Mouse (Mus musculus) MEL (cell line): Measurements from ENCODE around the gene Sin3b. TPM values are rescaled to one million over a fixed set of nuclear protein-coding genes. Genes with fewer than 3 reads are reported as not detected.

Source experiments
- DNase-seq: peaks from one replicate; pipeline ENCODE4 v3.0.0; 2011; ENCODE audit warnings: low read depth, low spot score
- H3K27ac ChIP-seq: 2 replicates; pipeline ENCODE4 v1.5.1; 2012; ENCODE audit warnings: low read depth, mild to moderate bottlenecking, control low read depth, low read length, moderate library complexity; ENCODE audit not compliant: control insufficient read depth
- H3K27me3 ChIP-seq, 2 experiments: fragments of 150-350 bp in 1 of 2; sonication (generic) in 1 of 2; 2 replicates each; pipeline ENCODE4 v1.6.1; 2012; ENCODE audit warnings: low read length in 2 of 2, mild to moderate bottlenecking in 2 of 2, improper control_type of control experiment in 1 of 2, moderate library complexity in 1 of 2; ENCODE audit not compliant: insufficient read depth in 2 of 2, control insufficient read depth in 1 of 2
- H3K36me3 ChIP-seq, 2 experiments: 2 replicates each; pipeline ENCODE4 v1.6.1; 2012 to 2014; ENCODE audit warnings: low read length in 2 of 2, improper control_type of control experiment in 1 of 2, inconsistent platforms in 1 of 2, mild to moderate bottlenecking in 1 of 2; ENCODE audit not compliant: insufficient read depth in 2 of 2, control insufficient read depth in 1 of 2
- H3K4me1 ChIP-seq, 2 experiments: fragments of 150-350 bp in 1 of 2; sonication (generic) in 1 of 2; 2 replicates each; pipeline ENCODE4 v1.6.1; 2012; ENCODE audit warnings: low read length in 2 of 2, improper control_type of control experiment in 1 of 2, mild to moderate bottlenecking in 1 of 2; ENCODE audit not compliant: insufficient read depth in 2 of 2, control insufficient read depth in 1 of 2
- H3K4me3 ChIP-seq, 2 experiments: fragments of 150-350 bp in 1 of 2; sonication (generic) in 1 of 2; 2 replicates each; pipeline ENCODE4 v1.5.1; 2012; ENCODE audit warnings: low read depth in 2 of 2, low read length in 2 of 2, mild to moderate bottlenecking in 2 of 2, moderate library complexity in 2 of 2, control low read depth in 1 of 2, improper control_type of control experiment in 1 of 2; ENCODE audit not compliant: control insufficient read depth in 1 of 2, insufficient read depth in 1 of 2
- H3K79me2 ChIP-seq: 2 replicates; pipeline ENCODE4 v1.6.1; 2012; ENCODE audit warnings: mild to moderate bottlenecking, low read length, moderate library complexity; ENCODE audit not compliant: control insufficient read depth, poor library complexity, insufficient read depth
- H3K9ac ChIP-seq: 2 replicates; pipeline ENCODE4 v1.6.1; 2012; ENCODE audit warnings: low read depth, mild to moderate bottlenecking, control low read depth, low read length, moderate library complexity; ENCODE audit not compliant: control insufficient read depth, poor library complexity, severe bottlenecking
- H3K9me3 ChIP-seq: fragments of 150-350 bp; sonication (generic); replicated peaks from 2 replicates; pipeline ENCODE4 v1.6.1; 2012; ENCODE audit warnings: mild to moderate bottlenecking, low read length, improper control_type of control experiment, moderate library complexity; ENCODE audit not compliant: insufficient read depth
- BHLHE40 ChIP-seq: IDR thresholded peaks from 2 replicates; pipeline ENCODE4 v1.6.1; 2012; ENCODE audit warnings: low read depth, mild to moderate bottlenecking, inconsistent platforms, low read length, improper control_type of control experiment, borderline replicate concordance
- CHD1 ChIP-seq: IDR thresholded peaks from 2 replicates; pipeline ENCODE4 v1.6.1; 2012; ENCODE audit warnings: low read depth, mild to moderate bottlenecking, inconsistent platforms, low read length, improper control_type of control experiment
- CHD2 ChIP-seq: IDR thresholded peaks from 2 replicates; pipeline ENCODE4 v1.6.1; 2011; ENCODE audit warnings: low read length, improper control_type of control experiment
- CTCF ChIP-seq, 3 experiments: IDR thresholded peaks in 2 of 3; conservative IDR thresholded peaks in 1 of 3; 2 replicates each; pipeline ENCODE4 v1.5.1; 2011 to 2012; ENCODE audit warnings: low read length in 3 of 3, low read depth in 2 of 3, mild to moderate bottlenecking in 2 of 3, improper control_type of control experiment in 1 of 3, inconsistent platforms in 1 of 3, mixed read lengths in 1 of 3, moderate library complexity in 1 of 3; ENCODE audit not compliant: control insufficient read depth in 1 of 3, insufficient read depth in 1 of 3, poor library complexity in 1 of 3, severe bottlenecking in 1 of 3
- GATA1 ChIP-seq: IDR thresholded peaks from 2 replicates; pipeline ENCODE4 v1.6.1; 2011; ENCODE audit warnings: low read depth, low read length, improper control_type of control experiment
- HCFC1 ChIP-seq: IDR thresholded peaks from 2 replicates; pipeline ENCODE4 v1.6.1; 2012; ENCODE audit warnings: low read depth, mild to moderate bottlenecking, inconsistent platforms, low read length, improper control_type of control experiment, moderate library complexity
- MAX ChIP-seq: IDR thresholded peaks from 2 replicates; pipeline ENCODE4 v1.6.1; 2011; ENCODE audit warnings: low read length, improper control_type of control experiment
- MAZ ChIP-seq: IDR thresholded peaks from 2 replicates; pipeline ENCODE4 v1.6.1; 2012; ENCODE audit warnings: low read depth, mild to moderate bottlenecking, inconsistent platforms, low read length, improper control_type of control experiment
- MYB ChIP-seq: IDR thresholded peaks from 2 replicates; pipeline ENCODE4 v1.6.1; 2011; ENCODE audit warnings: mild to moderate bottlenecking, low read depth, low read length, improper control_type of control experiment
- NELFE ChIP-seq: IDR thresholded peaks from 2 replicates; pipeline ENCODE4 v1.6.1; 2011; ENCODE audit warnings: low read depth, low read length, improper control_type of control experiment
- POLR2A ChIP-seq, 2 experiments: IDR thresholded peaks; 2 replicates each; pipeline ENCODE4 v1.6.1; 2011 to 2012; ENCODE audit warnings: low read length in 2 of 2, mild to moderate bottlenecking in 2 of 2, control low read depth in 1 of 2, improper control_type of control experiment in 1 of 2, low read depth in 1 of 2, moderate library complexity in 1 of 2; ENCODE audit not compliant: control insufficient read depth in 1 of 2, insufficient read depth in 1 of 2, poor library complexity in 1 of 2
- POLR2AphosphoS2 ChIP-seq: IDR thresholded peaks from 2 replicates; pipeline ENCODE4 v1.6.1; 2011; ENCODE audit warnings: low read length, improper control_type of control experiment
- POLR2AphosphoS5 ChIP-seq: IDR thresholded peaks from 2 replicates; pipeline ENCODE4 v1.6.1; 2012; ENCODE audit warnings: low read depth, borderline replicate concordance, mild to moderate bottlenecking, inconsistent platforms, low read length, moderate library complexity, mixed read lengths
- RAD21 ChIP-seq: IDR thresholded peaks from 2 replicates; pipeline ENCODE4 v1.6.1; 2011; ENCODE audit warnings: mild to moderate bottlenecking, low read depth, low read length, improper control_type of control experiment
- RCOR1 ChIP-seq: IDR thresholded peaks from 2 replicates; pipeline ENCODE4 v1.6.1; 2012; ENCODE audit warnings: low read depth, mild to moderate bottlenecking, inconsistent platforms, low read length, improper control_type of control experiment
- TCF12 ChIP-seq: IDR thresholded peaks from 2 replicates; pipeline ENCODE4 v1.6.1; 2014; ENCODE audit warnings: low read depth, mild to moderate bottlenecking, inconsistent platforms, low read length, improper control_type of control experiment, moderate library complexity
- ZMIZ1 ChIP-seq: IDR thresholded peaks from 2 replicates; pipeline ENCODE4 v1.6.1; 2012; ENCODE audit warnings: low read depth, mild to moderate bottlenecking, inconsistent platforms, low read length, improper control_type of control experiment, moderate library complexity
- polyA plus RNA-seq, 2 experiments: library from polyadenylated mRNA; stranded (reverse) in 1 of 2; unstranded in 1 of 2; fragments of >175 nt in 1 of 2; fragments of >200 nt in 1 of 2; gene quantifications; 2 replicates each; pipeline versions ENCODE4 v1.2.1 to v1.2.4; 2012; ENCODE audit warnings: low replicate concordance in 2 of 2, low read depth in 1 of 2; ENCODE audit not compliant: insufficient read length in 2 of 2, insufficient read depth in 1 of 2, missing spikeins in 1 of 2
- total RNA-seq: library from RNA; depleted of rRNA; stranded (reverse); fragments of 300-350 nt; gene quantifications from 2 replicates; pipeline ENCODE4 v1.2.3, GENCODE M21; 2012

The Sin3b gene
- total and polyA plus RNA-seq, 3 experiments, result 115 to 139 TPM; not detected in 1

- H3K9ac ChIP-seq, result no peak overlapping the region
- H3K27me3 ChIP-seq, result no peaks in the 10 kb centered on the region
- no peak overlapping the region for H3K4me3 ChIP-seq
- H3K36me3 ChIP-seq, result no peaks in the 10 kb centered on the region; a peak in 1 of 4 replicates
- TF ChIP-seq ZMIZ1, result no peak
- no peak for TF ChIP-seq CTCF (IDR thresholded peaks at IDR 0.05 in 2 of 3, conservative IDR thresholded peaks at IDR 0.05 in 1 of 3; ENCODE audit: control insufficient read depth in 1 of 3, insufficient read depth in 1 of 3, low read depth in 2 of 3, low read length in 3 of 3, poor library complexity in 1 of 3, severe bottlenecking in 1 of 3)
- TF ChIP-seq POLR2AphosphoS5, result no peak
- TF ChIP-seq TCF12, result no peak
- no peak for TF ChIP-seq POLR2A (IDR thresholded peaks at IDR 0.05; ENCODE audit: control insufficient read depth in 1 of 2, insufficient read depth in 1 of 2, low read depth in 1 of 2, low read length in 2 of 2, poor library complexity in 1 of 2)
- no peak for TF ChIP-seq MAZ
- no peak for TF ChIP-seq MYB
- no peak for TF ChIP-seq BHLHE40
- no peak for TF ChIP-seq CHD2
- TF ChIP-seq HCFC1, result no peak
- TF ChIP-seq RAD21, result no peak
- no peak overlapping the region for H3K27ac ChIP-seq
- H3K4me1 ChIP-seq, result no peaks in the 10 kb centered on the region
- H3K79me2 ChIP-seq, result no peaks in the 10 kb centered on the region
- H3K9me3 ChIP-seq, result no peaks in the 10 kb centered on the region
- DNase-seq, result no peak
These were observed 30.7 kb downstream of the Sin3b start for GRCm38 (mm10) chr8:72753781-72754180.

DNA sequence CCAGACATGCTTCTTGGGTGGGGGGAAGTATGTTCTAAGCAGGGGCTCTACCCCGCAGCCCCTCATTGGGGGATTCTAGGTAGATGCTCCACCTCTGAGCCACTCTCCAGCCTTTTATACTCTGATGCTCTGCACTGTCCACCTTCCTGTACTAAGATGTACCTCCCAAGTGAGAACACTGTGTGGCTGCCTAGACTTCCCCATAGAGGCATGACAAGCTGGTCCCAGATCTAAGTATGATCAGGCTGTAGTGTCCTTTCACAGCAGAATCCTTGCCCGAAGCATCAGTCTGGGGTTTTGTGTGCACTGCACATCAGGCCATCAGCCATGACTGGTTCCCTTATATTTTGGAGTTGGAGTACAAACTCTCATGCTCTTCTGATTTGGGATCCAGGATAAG, 32.9 kb downstream of the Sin3b start:
- no peak overlapping the region for H3K4me3 ChIP-seq
- no peaks in the 10 kb centered on the region for H3K27me3 ChIP-seq
- H3K9ac ChIP-seq, result no peak overlapping the region
- no peaks in the 10 kb centered on the region for H3K4me1 ChIP-seq
- H3K36me3 ChIP-seq, result no peaks in the 10 kb centered on the region; a peak in 1 of 4 replicates
- no peak overlapping the region for H3K27ac ChIP-seq
- TF ChIP-seq GATA1, result no peak
- no peak for TF ChIP-seq MAX
- TF ChIP-seq, all 39 proteins: peak for 0
- Histone ChIP-seq H3K79me2 (no peaks in the 10 kb centered on the region), H3K9me3 (no peaks in the 10 kb centered on the region)
- DNase-seq, result no peak

- Histone ChIP-seq H3K27ac (no peak overlapping the region), H3K27me3 (no peaks in the 10 kb centered on the region), H3K36me3 (no peaks in the 10 kb centered on the region; a peak in 1 of 4 replicates), H3K4me1 (no peaks in the 10 kb centered on the region), H3K9me3 (no peaks in the 10 kb centered on the region), H3K4me3 (no peak overlapping the region), H3K9ac (no peak overlapping the region), H3K79me2 (no peaks in the 10 kb centered on the region)
- no peak for DNase-seq
- TF ChIP-seq CHD1, result no peak
- no peak for TF ChIP-seq POLR2AphosphoS5
- no peak for TF ChIP-seq NELFE
- TF ChIP-seq POLR2AphosphoS2, result no peak
- TF ChIP-seq RCOR1, result no peak
These were observed 33.8 kb downstream of the Sin3b start for GRCm38 (mm10) chr8:72756771-72757390.
